Mouse (Mus musculus): ENCODE measurements around the gene Tex26.
A peak's percentile ranks its signal among the peaks of the same experiment; 100 is the strongest.

The Tex26 gene

GRCm38 (mm10) chr5:149490275-149490674 is 50.8 kb downstream of the Tex26 start:
- DNase-seq: no peak

DNA sequence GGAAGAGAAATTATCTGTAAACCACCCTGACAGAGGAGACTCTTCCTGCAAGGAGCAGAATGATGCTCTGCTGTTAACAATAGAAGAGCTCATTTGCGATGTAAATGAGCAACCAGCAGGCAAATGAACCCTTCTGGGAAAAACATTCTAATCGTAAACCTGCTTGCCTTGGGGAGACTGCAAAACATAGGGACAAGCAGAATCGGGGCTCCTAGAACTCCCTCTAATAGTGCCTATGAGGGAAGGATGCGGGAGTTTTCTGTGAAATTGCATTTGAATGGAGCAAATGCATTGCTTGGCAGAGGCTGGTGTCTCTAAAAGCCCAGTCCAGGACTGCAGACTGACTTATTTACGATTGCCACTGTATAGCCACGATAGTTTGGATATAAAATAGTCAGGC is 56.2 kb downstream of the Tex26 start:
- no peak for DNase-seq

- DNase-seq: no peak
These were observed 57.1 kb downstream of the Tex26 start for GRCm38 (mm10) chr5:149496401-149497066.

- no peak for DNase-seq
These were observed 60.5 kb downstream of the Tex26 start for GRCm38 (mm10) chr5:149499936-149500335.

- DNase-seq: no peak
These were observed 64.1 kb downstream of the Tex26 start for GRCm38 (mm10) chr5:149503423-149504175.

- no peak for DNase-seq
These were observed 65.5 kb downstream of the Tex26 start for GRCm38 (mm10) chr5:149504985-149505384.

GRCm38 (mm10) chr5:149506033-149506432 is 66.6 kb downstream of the Tex26 start:
- no peak for DNase-seq

DNA sequence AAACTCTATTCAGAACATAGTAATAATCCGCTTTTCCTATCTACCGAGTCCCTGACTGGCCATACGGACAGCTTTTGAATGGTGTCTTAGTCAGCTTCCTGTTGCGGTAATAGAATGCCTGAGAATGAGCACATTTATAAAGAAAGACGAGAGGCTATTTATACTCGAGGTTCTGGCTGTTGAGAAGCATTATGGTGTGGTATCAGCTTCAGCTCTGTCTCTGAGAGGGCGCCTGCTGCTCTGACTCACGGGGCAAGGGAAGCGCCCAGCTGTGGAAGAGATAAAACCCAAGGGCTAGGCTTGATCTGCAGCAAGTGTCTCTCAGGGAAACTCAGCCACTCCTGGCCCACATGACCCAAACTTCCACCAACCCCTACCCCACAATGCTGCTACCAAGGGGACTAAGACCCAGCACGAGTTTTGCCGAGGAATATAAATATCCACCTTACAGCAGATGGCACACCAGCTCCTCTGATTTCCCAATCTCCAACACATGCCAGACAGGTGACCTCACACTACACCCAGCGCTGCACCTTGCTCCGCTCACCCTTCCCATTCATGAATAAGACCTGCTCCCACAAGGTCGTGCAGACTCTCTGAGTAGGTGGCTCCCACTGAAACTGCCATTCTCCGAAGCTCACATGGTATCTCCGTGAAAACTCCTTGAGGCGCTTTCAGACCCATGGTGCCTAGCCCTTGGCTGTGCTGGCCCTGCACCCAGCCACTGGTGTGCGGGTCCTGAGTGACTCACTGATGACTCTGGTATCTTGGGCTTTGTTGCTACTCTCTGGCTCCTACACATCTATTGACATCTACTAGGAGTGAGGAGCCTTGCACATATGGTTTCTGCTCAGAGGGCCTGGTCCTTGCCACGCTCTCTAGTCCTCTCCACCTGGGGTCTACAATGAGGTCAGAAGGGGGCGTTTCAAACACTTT is 68.9 kb downstream of the Tex26 start:
- no peak for DNase-seq

DNA sequence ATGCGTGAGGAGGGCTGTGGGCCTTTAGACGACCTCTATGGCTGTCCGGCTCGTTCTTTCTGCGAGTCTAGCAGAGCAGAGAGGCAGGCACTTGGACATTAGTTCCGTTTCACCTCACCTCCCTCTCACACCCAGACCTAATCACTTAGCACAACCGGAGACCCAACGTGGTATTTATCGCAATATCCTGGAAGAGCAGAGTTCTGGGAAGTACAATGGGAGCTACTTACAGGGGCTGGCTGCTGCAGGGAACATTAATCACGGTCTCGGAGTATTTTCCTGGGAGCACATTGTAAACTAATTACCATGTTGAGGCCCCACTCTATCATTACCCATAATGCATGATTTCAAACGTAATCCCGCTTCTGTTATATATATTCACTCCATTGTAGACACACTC is 70.9 kb downstream of the Tex26 start:
- no peak for DNase-seq

DNA sequence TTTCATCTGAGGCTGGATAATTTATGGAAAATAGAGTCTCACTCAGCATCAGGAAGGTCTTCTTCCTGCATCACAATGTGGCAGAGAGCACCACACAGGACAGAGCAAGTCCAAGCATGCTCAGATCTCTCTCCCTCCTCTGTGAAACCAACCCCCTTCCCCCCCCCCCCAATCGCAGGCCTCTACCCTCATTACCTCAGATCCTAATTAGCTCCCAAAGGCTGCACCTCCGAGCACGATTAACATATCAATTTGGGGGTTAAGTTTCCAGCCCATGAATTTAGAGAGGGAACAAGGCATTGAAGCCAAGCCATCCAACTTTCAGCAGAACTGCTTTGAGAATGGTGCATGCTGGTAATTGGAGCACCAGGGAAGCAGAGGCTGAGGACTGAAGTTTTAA is 73.2 kb downstream of the Tex26 start:
- no peak for DNase-seq

- no peak for DNase-seq
These were observed 74.1 kb downstream of the Tex26 start for GRCm38 (mm10) chr5:149513438-149514086.

DNA sequence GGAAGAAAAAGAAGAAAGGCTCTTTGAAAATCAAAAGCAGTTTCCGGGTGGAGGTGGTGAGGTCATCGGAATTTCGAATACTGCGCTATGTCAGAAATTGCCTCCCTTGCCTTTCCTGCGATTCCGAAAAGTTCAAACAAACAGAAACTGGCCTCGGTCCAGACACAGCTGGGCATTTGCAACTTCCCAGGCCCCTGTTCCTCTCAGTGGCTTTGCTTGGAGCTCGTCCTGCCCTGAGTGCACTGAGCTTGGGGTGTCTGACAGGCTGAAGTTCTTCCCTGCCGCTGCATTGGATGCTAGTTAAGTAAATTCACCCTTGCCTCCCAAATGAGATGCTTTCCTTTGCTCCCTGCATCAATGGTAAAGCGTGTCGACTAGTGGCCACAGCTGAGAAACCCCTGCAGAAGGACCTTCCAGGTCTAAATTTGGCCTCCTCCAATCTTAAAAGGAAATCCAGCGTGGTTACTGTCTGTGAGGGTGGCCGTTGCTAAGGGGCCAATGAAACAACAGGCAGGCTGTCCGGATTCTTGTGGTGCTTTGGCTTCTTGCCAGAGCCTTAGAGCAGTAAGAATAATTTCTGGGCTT is 74.7 kb downstream of the Tex26 start:
- peak; percentile 27 for DNase-seq

GRCm38 (mm10) chr5:149514890-149515289 is 75.4 kb downstream of the Tex26 start:
- DNase-seq: no peak

GRCm38 (mm10) chr5:149517116-149517515 is 77.7 kb downstream of the Tex26 start:
- DNase-seq: no peak

Data from liver (tissue).